Mouse (Mus musculus) ovary, postnatal 10 days (tissue): Measurements from ENCODE around the gene Gm44965.
A peak's percentile ranks its signal among the peaks of the same experiment; 100 is the strongest.
"Not testable (repeated sequence)": the region's sequence is repeated elsewhere in the genome, so short reads cannot be mapped to it uniquely, and the experiment has no call there.

Experiments
- DNase-seq: peaks from one replicate; pipeline ENCODE4 v3.0.0; 2022; ENCODE audit warnings: low spot score

The Gm44965 gene

DNA sequence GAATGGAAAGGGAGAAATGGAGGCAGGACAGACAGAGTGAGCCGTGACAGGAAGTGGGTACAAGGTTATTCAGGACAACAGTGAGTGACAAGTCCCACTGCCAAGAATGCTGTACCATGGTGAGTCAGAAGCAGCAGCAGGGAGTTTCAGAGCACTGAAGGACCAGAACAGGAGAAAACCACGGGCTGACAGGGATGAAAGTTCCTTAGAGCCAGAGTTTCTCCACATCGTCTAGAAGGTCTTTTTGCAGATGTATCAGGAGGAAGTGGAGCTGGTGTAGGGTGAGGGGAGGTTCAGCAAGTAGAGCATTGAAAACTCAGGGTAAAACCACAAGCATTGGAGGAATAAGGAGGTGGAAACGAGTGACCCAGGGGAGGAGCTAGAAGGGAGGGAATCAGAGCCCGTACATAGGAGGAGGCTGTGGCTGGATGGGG lies 14.5 kb upstream of the Gm44965 start:
- no peak for DNase-seq

DNA sequence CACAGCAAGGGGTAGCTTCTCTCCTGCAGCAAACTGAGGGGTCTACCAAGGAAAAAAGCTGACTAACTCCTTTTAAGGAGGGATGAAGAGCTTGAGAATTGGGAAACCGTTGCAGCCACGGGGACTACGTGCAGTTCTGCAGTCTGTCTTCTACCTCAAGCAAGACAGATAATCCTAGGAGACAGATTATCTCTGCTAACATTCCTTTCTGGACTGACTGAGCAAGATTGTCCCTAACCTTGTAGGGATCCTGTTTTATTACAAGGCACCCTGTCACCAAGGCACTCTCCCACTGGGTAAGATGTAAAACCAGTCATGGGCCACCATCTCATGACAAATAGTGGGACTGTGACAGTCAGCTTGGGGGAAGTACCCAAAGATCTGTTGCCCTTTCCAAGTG lies 12.5 kb upstream of the Gm44965 start:
- no peak for DNase-seq

DNA sequence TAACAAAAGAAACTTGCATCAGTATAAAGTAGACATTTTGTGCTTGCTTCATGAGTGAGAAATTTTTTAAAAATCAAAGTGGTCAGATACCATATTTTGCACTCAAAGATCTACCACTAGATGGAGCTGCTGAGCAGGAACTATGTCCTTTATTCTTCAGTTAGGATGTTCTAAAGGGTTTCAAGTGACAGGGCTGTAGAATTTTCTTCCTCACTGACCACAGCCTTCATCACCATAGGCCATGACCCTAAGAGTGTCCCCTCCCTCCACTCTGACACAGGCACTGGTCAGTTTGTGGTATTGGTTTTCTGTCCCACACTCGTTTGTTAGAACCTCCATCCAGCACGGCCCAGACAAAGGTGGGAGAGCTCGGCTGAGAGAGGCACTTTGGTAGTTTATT lies 11.7 kb upstream of the Gm44965 start:
- DNase-seq, result no peak

DNA sequence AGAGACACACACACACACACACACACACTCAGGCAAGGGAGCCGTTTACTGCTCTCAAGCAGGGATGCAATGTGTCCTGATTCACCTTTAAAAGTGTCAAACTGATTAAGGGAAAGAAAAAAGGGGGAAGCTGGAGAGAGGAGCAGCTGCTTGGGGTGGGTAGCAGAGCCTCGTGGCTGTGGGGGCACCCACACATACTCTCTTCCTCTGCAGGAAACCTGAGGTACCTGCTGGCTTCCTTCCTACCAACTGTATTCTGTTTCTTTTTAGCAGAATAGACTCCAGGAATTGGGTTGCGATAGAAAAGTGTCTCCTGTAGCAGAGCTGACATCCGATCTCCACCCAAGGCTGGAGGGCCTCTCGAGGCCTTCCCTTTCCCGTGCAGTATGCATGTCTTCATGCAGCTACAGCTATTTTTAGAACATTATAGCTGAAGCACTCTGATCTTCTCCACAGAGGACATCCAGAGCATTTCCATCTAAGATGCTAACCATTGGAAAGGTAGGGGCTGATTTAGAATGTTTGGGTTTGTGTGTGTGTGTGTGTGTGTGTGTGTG lies 4.5 kb upstream of the Gm44965 start, which contains the start of gene Gm45021:
Gene Gm45021 (plus strand): TSS at position 417 of the 557 bp plus-strand sequence.
- DNase-seq, result no peak

DNA sequence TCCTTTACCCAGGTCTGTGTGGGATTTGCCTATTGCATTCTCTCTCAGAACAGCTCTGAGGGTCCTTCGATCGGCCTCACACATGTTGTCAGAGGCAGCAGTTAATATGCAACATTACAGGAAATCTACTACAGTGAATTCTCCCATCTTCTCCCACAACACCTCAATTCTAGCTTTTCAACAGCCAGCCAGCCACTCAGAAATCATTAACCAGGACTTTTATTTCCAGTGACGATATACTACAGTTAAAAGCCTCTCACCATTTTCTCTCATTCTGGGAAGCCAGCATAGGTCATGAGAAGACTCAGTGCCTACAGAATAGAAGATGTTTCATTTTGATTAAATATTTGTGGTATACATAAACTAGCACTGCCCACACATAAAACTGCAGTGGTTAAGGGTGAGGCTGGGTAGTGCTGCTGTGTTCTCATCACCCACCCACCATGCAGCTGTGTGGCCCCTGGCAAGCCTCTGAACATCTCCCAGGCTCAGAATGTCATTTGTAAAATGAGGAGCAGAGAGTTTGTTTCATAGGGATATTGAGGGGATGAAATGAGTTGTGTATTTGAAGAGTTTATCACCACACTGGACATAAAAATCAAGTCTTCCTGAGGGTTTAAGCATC lies 2.4 kb upstream of the Gm44965 start:
- no peak for DNase-seq

DNA sequence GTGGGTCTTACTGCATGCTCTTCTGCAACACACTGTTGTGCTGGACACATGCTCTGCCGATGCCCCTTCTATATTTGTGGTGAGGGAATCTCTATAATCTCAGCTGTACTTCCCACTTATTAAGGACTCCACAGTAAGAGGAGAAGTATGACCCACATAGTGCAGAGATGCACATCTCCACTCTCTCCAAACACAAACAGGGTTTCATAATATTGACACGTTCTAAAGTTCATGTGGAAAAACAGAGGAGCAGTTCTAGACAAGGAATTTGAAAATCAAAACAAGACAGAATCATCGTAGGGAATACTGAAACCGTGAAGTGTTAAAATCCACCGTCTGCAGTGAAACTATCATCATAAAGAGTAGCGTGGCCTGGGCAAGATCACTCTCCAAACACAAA lies 1.9 kb upstream of the Gm44965 start:
- no peak for DNase-seq

DNA sequence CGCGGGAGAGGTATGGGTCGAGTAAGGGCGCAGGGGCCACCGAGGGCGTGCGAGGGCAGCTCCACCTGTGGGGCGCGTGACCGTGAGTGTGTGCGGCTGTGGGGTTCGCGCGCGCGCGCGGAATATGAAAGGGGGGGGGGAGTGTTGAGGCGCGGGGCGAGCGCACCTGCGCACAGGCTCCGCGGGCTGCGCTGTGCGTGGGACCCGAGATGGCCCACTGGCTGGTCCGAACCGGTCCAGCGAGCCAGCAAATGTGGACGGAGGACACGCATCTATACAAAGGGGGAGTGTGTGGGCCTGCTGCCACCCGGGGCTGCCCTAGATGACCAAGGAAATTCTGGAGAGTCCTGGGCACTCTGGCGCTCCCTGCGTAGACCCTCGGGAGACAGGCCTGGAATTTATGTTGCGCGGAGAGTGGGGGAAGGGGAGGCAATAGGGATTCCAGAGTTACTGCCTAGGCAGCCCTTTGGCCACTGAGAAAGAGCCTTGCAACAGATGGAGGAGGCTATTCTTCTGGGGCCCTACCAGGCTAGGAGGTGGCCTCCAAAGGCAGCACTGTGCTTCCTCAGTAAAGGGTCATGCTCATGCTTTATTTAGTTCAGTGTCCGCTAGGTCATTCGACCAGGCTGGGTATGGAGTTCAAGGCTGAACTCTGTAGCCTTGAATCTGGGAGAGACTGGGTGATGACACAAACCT lies 450 bp downstream of the Gm44965 start:
- no peak for DNase-seq

DNA sequence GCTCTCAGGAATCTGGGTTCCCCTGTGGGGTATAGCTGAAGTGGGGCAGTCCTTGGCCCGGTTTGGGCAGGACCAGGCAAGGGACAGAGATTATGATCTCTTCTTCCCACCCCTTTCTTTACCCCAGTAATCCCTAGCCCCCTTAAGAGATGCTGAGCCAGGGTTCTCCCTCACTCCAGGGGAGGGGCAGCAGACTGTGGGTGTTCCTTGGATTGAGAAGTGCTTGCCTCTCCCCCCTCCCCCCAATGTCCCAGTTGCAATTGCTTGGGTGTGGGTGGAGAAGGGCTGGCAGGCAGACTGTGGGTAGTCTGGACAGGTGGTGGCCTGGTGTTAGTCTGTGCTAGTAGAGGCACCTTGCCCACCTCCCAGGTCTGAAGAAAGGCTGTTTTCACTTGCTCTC lies 1.5 kb downstream of the Gm44965 start:
- DNase-seq, result no peak

DNA sequence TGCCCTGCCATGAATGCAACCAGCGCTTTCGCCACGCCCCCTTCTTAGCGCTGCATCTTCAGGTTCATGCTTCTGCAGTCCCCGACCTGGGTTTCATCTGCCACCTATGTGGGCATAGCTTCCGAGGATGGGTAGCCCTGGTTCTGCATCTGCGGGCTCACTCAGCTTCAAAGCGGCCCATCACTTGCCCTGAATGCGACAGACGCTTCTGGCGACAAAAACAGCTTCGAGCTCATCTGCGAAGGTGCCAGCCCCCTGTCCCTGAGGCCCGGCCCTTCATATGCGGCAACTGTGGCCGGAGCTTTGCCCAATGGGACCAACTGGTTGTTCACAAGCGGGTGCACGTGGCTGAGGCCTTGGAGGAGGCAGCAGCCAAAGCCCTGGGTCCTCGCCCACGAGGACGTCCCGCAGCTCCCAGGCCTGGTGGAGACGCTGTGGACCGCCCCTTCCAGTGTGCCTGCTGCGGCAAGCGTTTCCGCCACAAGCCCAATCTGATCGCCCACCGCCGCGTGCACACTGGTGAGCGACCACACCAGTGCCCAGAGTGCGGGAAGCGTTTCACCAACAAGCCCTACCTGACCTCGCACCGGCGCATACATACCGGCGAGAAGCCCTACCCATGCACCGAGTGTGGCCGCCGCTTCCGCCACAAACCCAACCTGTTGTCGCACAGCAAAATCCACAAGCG lies 2.9 kb downstream of the Gm44965 start:
- DNase-seq, result no peak

DNA sequence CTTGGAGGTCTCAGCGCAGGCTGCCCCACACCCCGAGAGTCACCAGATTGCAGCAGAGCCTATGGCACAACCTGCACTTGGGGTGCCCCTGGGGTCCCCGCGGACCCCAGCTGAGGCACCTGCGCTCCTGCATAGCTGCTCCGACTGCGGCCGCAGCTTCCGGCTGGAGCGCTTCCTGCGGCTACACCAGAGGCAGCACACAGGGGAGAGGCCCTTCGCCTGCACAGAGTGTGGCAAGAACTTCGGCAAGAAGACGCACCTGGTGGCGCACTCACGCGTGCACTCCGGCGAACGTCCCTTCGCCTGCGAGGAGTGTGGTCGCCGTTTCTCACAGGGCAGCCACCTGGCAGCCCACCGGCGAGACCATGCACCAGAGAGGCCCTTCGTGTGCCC lies 3.5 kb downstream of the Gm44965 start:
- no peak for DNase-seq

DNA sequence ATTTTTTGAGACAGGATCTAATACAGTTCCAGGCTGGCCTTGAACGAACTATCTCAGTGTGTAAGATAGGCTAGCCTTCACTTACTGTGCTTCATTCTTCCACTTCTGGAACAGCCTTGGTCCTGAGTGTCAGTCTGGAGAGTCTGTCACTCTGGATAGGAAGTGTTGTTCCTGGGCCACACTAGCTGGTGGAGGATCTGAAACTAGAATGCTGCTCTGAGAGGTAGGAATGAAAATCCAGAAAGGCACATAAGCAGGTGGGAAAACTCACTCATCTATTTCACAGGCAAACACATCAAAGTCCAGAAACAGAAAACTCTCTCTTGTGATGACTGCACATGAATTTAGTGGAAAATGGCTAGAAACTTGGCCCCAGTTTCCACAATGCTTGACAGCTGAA lies 6.9 kb downstream of the Gm44965 start:
- no peak for DNase-seq

DNA sequence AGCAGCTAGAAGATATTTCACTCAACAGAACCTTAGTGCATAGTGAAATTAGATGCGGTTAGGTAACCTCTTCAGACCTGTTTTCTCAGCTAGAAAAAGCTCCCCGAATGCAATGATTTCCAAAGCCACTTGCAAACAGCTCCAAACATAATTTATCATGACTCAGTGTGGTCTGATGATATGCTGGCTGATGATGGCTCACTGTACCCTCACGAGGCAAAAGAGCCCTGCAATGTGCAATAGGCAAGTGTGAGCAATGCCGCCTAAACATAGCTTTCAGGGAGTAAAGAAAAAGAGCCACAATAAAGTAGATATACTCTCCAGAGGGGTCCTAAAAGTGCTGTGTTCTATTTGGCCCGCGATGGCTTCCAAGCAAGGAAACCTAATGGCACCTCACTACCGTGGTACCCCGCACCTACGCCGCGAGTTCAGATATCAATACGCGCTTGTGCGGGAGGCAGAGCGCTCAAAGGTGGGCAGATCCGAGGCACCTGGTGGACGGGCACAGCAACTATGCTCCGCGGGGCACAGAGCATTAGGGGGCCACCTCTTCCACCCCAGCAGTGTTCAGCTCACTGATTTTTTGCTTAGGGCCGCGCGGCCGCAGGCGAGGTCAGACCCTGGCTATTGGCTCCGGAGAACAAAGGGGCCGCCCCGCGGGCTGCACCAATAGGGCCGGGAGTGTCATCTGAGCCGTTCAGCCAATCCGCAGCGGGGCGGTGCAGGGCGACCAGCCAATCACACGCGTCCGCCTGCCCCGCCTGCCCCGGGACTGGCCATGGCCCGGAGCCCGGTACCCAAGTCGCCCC lies 7.7 kb downstream of the Gm44965 start, which contains the start of gene Zfp775:
Gene Zfp775 (plus strand): TSS at position 793 of the 809 bp plus-strand sequence.
- peak; percentile 89 for DNase-seq

DNA sequence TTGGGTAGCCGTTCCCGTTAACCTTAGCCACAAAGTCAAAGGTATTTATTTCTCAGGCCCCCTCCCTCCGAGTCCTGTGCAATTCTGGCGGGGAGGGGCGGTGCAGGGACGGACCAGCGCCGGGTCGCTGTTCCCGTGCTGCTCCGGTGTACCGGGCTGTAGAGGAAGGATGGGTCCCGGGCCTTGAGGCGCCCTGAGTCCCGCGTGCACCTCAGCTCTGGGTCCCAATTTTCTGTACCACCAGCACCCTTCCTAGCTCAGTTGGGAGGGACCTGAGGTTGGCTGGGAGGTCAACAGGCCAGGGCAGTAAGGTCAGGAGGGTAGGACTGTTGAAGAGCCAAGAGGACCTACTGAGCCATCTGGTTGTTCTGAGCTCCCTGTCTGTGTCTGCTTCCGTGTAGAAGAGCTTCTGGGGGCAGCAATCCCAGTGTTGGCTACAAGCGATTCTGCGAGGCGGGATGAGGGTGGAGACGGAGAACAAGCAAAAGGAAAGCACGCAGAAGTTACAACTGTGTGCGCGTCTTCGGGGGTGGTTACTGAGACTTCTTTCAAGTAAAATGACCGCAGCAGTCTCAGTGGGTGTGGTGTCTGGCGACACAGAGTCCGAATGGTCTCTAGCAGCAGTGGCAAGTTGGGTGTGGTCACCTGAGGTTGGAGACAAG lies 8.5 kb downstream of the Gm44965 start:
- no peak for DNase-seq

DNA sequence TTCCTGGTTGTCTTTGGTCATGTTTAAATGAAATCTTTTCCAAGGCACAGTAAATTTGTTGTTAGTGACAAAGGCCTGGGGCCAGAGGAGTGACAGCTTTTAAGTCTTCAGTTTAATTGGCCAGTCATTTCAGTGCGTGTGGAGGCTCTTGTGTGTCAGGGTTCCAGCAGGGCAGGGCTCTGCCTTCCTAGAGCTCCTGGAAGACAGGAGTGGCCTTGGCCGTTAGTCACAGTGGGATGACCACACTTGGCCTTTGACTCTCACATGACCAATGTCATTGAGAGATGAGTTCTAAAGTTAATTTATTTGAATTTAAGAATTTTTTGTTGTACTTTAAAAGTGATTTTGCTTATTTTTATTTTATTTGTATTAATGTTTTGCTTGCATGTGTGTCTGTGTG lies 14.4 kb downstream of the Gm44965 start:
- no peak for DNase-seq

DNA sequence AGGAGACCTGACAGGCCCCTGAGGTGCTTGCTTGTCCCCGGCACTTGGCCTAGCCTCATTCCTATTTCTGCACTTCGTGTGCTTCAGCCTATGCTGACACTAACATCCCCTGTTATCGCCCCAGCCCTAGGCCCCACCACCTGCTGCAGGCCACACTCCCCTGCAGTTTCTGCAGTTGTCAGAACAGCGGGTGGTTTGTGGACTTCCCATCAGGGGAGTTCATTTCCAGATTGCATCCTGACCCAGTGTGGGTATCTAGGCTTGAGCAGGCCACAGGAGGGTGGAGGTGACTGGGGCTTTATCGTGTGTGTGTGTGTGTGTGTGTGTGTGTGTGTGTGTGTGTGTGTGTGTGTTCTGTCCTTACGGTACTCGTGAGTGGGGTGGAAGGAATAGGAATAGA lies 15.8 kb downstream of the Gm44965 start:
- DNase-seq, result no peak

DNA sequence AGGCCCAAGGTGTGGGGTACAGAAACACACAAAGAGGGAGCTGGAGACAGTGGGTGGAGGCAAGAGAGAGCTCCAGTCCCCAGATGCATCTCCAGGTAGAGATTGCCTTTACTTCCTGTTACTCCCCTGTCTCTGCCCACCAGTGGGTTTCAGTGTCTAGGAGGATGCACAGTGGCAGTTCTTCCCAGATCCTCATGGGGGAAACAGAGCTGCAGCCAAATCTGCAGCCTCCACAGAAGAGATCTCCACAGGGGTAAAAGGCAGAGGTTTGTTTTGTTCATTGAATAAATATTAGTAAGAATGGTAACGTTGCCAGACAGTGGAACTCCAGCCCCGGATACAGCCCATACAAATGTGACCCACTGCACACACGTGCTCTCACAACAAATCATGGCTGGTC lies 16.9 kb downstream of the Gm44965 start:
- DNase-seq, result no peak

DNA sequence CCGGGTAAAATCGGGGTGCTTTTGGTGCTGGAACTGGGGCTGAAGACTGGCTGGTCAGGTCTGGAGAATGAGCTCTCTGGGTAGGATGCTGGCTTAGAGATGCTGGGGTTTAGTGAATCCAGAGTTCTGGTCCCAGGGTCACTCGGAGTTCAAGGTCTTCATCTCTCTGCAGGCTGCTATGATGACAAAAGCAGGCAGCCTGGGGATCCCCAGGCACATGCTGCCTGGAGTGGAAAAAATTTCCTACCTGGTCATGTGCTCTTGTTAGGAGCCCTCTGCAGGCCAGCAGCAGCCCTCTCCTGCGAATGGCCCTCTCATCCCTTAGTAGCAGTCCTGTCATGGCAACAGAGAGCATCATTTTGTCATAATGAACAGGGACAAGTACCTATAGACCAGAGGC lies 19.7 kb downstream of the Gm44965 start:
- DNase-seq, result no peak

DNA sequence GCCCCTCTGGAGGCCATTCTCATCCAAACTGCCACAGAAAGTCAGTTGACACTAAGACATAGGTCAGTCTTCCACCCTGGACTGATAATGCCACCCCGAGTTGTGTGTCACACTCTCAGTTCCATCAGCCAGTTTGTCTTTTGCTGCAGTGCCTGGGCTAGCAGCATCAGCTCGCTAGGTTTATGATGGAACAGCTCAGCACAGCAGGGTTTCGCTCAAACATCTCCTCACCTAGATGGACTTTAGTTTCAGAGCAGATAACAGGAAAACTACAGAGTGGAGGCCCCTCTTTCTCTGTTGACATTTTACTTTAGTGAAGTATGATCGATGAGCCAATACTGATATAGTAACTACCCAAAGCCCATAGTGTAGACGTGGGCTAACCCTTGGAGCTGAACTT lies 21.0 kb downstream of the Gm44965 start:
- DNase-seq, result no peak

DNA sequence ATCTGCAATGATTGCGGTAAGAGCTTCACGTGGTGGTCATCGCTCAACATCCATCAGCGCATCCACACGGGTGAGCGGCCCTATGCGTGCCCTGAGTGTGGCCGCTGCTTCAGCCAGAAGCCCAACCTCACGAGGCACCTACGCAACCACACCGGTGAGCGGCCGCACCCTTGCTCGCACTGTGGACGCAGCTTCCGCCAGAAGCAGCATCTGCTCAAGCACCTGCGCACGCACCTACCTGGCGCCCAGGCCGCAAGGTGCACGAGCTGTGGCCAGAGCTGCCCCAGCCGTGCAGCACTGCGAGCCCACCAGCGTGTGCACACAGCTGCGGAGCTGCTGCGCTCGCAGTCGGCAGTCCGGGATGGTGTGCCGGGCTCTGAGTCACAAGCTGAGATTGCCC lies 26.3 kb downstream of the Gm44965 start:
- no peak for DNase-seq

DNA sequence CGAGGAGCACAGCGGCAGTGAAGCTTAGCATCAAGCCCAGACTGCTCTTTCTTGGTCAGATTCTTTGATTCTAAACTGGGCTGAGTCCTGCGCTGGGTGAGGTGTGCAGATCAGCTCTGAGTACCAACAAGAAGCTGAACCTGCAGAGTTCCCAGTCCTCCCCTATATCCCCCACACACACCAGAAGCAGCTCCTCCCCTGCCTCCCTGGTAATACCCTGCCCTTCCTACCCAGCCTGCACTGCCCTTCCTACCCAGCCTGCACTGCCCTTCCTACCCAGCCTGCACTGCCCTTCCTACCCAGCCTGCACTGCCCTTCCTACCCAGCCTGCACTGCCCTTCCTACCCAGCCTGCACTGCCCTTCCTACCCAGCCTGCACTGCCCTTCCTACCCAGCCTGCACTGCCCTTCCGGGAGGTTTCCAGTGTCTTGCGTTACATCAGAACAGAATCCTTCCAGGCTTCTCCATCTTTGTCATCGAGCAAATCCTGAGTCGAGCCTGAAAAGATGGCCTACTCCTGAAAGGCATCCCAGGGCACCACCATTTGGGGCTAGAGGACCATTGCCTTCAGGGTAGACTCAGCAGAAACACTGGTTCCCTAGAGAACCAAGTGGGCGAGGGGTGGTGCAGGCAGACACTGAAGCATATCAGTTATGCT lies 28.6 kb downstream of the Gm44965 start:
- DNase-seq, result not testable (repeated sequence)

DNA sequence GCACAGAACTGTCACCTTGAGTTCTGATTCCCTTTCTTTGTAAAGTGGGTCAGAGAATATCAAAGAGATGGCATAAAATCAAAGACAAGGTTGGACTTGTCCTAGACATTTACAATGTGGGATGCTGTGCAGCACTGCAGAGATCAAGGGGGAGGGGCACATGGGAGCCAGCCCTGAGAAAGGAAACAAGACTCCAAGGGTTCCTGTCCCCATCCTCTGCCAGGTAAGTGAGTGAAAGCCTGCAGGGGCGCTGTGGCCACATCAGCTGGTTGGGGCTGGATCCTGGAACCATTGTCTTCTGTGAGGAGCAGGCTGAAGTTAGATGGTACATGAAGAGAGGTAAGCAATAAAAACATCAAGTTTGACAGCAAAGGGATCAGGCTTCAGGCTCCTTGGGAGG lies 29.7 kb downstream of the Gm44965 start:
- DNase-seq, result no peak
